Mouse (Mus musculus): Measurements from ENCODE around the gene Spag9.
A peak's percentile ranks its signal among the peaks of the same experiment; 100 is the strongest.

Spag9 gene

GRCm38 (mm10) chr11:94150519-94151470, 154.9 kb downstream of the Spag9 start:
- no peak for DNase-seq (ENCODE audit: extremely low spot score, low spot score)

- no peak for DNase-seq (ENCODE audit: extremely low spot score, low spot score)
Observed at GRCm38 (mm10) chr11:94154201-94154600, 158.3 kb downstream of the Spag9 start.

- no peak for DNase-seq (ENCODE audit: extremely low spot score, low spot score)
Observed at GRCm38 (mm10) chr11:94158521-94158920, 162.6 kb downstream of the Spag9 start.

GRCm38 (mm10) chr11:94159066-94159880, 163.4 kb downstream of the Spag9 start:
- no peak for DNase-seq (ENCODE audit: extremely low spot score, low spot score)

GRCm38 (mm10) chr11:94159911-94160415, 164.1 kb downstream of the Spag9 start:
- DNase-seq (ENCODE audit: extremely low spot score, low spot score): no peak

- DNase-seq (ENCODE audit: extremely low spot score, low spot score): peak; percentile 86
Observed at GRCm38 (mm10) chr11:94160443-94161266, 164.8 kb downstream of the Spag9 start.

- DNase-seq (ENCODE audit: extremely low spot score, low spot score): no peak
Observed at GRCm38 (mm10) chr11:94161267-94161646, 165.4 kb downstream of the Spag9 start.

- DNase-seq (ENCODE audit: extremely low spot score, low spot score): no peak
Observed at GRCm38 (mm10) chr11:94161867-94162581, 166.1 kb downstream of the Spag9 start.

- DNase-seq (ENCODE audit: extremely low spot score, low spot score): no peak
Observed at GRCm38 (mm10) chr11:94163005-94163767, 167.3 kb downstream of the Spag9 start.

GRCm38 (mm10) chr11:94165745-94166144, 169.9 kb downstream of the Spag9 start:
- DNase-seq (ENCODE audit: extremely low spot score, low spot score): no peak

GRCm38 (mm10) chr11:94168238-94168637, 172.3 kb downstream of the Spag9 start:
- no peak for DNase-seq (ENCODE audit: extremely low spot score, low spot score)

- DNase-seq (ENCODE audit: extremely low spot score, low spot score): no peak
Observed at GRCm38 (mm10) chr11:94169596-94169995, 173.7 kb downstream of the Spag9 start.

- DNase-seq (ENCODE audit: extremely low spot score, low spot score): no peak
Observed at GRCm38 (mm10) chr11:94171691-94172090, 175.8 kb downstream of the Spag9 start.

- DNase-seq (ENCODE audit: extremely low spot score, low spot score): no peak
Observed at GRCm38 (mm10) chr11:94172186-94172585, 176.3 kb downstream of the Spag9 start.

- no peak for DNase-seq (ENCODE audit: extremely low spot score, low spot score)
Observed at GRCm38 (mm10) chr11:94173726-94174146, 177.8 kb downstream of the Spag9 start.

- no peak for DNase-seq (ENCODE audit: extremely low spot score, low spot score)
Observed at GRCm38 (mm10) chr11:94175288-94175687, 179.4 kb downstream of the Spag9 start.

All from neural tube, embryonic 10.5 days (tissue).